Mouse (Mus musculus): ENCODE results near the gene Adap2.

Gene Adap2

DNA sequence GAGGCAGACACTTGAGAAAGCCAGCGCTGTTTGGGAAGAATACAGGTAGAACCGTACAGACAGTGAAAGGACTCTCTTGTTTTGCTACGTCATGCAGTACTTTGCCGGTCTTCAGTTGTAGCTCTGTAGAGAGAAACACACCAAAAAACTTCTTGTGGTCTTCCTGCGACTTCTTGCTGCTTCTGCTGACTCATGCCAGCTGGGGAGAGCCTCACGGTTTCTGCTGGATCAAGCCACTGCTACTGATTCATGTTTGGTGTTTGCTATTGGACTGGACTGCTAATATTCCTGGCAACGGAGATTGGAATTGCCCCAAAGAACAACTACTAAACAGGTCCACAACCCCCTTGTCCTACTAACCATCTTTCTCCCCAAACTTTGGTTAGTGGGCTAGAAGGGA, 42.4 kb downstream of the Adap2 start:
- no peak for DNase-seq (ENCODE audit: low read depth, low spot score)

GRCm38 (mm10) chr11:80199316-80199715, 45.4 kb downstream of the Adap2 start:
- DNase-seq (ENCODE audit: low read depth, low spot score): no peak

DNA sequence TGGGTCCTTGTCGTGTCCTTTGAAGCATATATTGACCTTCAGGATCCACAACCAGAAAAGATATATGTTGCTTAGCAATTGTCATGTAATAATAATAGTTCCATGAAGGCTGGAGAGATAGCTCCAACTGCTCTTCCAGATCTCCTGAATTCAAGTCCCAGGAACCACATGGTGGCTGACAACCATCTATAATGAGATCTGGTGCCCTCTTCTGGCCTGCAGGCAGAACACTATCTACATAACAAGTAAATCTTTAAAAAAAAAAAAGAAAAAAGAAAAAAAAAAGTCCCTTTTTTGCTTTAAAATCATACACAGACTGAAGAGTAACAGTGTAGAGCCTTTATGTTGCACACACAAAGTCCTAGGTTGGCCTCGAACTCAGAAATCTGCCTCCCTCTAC, 45.9 kb downstream of the Adap2 start:
- DNase-seq (ENCODE audit: low read depth, low spot score): no peak

GRCm38 (mm10) chr11:80200326-80200725, 46.4 kb downstream of the Adap2 start:
- no peak for DNase-seq (ENCODE audit: low read depth, low spot score)

GRCm38 (mm10) chr11:80202296-80202695, 48.4 kb downstream of the Adap2 start:
- DNase-seq (ENCODE audit: low read depth, low spot score): no peak

DNA sequence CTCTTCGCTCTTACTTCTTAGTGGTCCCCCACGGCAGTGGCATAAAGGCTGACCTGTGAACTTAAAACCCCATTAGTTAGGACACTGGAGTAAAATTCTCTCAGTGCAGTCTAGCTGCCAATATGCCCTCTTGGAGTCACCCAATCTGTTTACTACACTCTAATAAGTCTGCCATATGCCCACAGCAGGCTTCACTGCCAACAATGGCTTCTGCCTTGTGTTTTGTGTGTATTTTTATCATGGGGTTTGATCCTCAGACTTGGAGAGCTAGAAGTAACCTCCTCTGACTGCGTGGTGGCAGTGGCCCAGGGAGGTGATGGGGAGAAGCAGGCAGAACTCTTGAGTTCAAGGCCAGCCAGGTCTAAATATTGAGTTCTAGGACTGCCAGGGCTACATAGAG, 50.1 kb downstream of the Adap2 start:
- no peak for DNase-seq (ENCODE audit: low read depth, low spot score)

GRCm38 (mm10) chr11:80204941-80205340, 51.0 kb downstream of the Adap2 start:
- DNase-seq (ENCODE audit: low read depth, low spot score): no peak

DNA sequence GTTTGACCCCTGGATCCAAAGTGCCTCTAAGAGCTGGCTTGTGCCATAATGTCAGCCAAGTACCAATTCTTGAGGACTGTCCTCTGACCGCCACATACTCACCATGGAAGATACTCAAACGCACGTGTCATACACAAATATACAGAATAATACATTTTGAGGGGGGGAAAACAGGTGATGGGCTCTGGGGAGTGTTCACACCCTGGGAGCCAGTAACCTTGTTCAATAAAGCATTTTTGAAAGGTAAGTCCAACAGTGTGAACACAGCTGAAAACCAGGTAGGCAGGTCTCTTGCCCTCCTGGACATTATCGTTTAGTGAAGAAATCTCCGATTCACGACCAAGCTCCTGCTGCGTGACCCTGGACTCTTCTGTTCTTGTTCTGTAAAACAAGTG, 54.6 kb downstream of the Adap2 start:
- DNase-seq (ENCODE audit: low read depth, low spot score): no peak

- DNase-seq (ENCODE audit: low read depth, low spot score): peak; percentile 90
Observed at GRCm38 (mm10) chr11:80208860-80209800, 55.2 kb downstream of the Adap2 start, which contains the start of gene Rhot1. Rhot1 (plus strand) TSS chr11:80209019.

DNA sequence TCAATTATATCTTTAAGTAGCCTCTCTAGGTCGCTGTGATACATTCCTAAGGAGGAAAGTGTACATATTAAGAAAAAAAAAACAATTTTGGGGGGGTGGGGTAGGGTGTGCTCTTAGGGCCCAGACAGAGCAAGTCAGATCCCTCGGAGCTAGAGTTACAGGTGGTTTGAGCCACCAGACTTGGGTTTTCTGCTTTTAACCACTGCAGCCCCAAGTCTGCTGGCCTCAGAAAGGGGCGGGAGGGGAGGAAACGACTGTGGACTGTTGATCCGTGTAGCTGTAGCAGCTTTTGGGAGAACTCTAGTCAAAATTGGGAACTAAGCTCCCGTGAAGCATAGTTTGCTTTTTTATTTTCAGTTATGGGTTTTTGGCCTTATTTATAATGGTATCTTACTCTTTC, 56.4 kb downstream of the Adap2 start:
- DNase-seq (ENCODE audit: low read depth, low spot score): no peak

DNA sequence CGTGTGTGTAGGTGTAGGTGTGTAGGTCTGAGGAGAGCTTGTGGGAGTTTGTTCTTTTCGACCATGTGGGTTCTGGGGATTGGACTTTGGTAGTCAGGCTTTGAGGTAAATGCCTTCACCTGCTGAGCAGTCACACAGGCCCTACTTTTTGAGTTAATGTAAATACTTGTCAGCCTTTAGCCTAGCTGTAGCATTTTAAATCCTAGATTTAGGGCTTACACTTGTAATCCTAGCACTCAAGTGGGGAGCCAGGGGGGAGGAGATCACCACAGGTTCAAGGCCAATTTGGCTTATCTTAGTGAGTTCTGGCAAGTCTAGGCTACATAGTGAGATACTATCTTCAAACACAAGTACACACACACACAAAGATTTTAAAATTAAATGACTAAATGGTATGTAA, 58.4 kb downstream of the Adap2 start:
- peak; percentile 64 for DNase-seq (ENCODE audit: low read depth, low spot score)

- no peak for DNase-seq (ENCODE audit: low read depth, low spot score)
Observed at GRCm38 (mm10) chr11:80215291-80215690, 61.4 kb downstream of the Adap2 start.

- no peak for DNase-seq (ENCODE audit: low read depth, low spot score)
Observed at GRCm38 (mm10) chr11:80218657-80219293, 64.9 kb downstream of the Adap2 start.
